Mouse (Mus musculus) cerebellum, adult 11-12 months (tissue): ENCODE data around the gene Hspa1l.
"Not testable (repeated sequence)": the region's sequence is repeated elsewhere in the genome, so short reads cannot be mapped to it uniquely, and the experiment has no call there.

ENCODE experiments used
- DNase-seq: peaks from one replicate; pipeline ENCODE4 v3.0.0; 2022

Gene Hspa1l

GRCm38 (mm10) chr17:34951636-34952377, 20.7 kb upstream of the Hspa1l start:
- peak; percentile 74 for DNase-seq

GRCm38 (mm10) chr17:34952378-34953040, 20.0 kb upstream of the Hspa1l start:
- peak; percentile 55 for DNase-seq

GRCm38 (mm10) chr17:34953258-34953657, 19.2 kb upstream of the Hspa1l start:
- DNase-seq: no peak

DNA sequence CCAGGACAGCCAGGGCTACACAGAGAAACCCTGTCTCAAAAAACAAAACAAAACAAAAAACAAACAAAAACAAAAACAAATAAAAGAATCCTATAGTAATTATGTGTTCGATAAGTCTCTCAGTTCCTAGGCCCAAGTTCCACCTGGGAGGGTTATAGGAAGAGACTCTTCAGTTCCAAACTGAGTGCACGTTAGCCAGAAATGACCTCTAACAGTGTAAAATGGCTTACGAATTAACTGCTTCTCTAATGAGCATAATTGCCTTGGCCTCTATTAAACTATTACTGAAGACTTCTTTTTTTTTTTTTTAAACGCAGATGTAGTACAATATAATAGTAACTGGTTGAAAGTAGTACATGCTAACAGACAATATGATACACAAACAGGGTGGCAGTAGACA, 18.6 kb upstream of the Hspa1l start:
- DNase-seq: no peak

DNA sequence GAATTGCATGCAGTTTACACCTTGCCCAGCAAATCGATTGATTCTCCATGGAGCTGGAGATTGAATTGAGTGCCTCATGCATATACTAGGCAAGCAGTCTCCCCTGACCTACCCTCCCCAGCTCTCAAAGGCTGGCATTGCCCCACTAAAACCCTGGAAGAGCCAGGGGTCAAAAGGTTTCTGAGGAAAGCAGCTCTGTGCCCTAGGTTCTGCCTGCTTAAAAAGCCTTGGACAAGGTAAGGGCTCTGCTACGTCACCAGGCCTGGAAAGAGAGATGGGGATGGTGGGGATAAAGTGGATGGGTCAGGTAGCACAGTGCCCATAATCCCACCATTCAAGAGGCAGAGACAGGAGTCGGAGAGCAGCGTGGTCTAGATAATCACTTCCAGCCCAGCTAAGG, 17.7 kb upstream of the Hspa1l start:
- no peak for DNase-seq

GRCm38 (mm10) chr17:34955884-34956283, 16.6 kb upstream of the Hspa1l start:
- DNase-seq: no peak

DNA sequence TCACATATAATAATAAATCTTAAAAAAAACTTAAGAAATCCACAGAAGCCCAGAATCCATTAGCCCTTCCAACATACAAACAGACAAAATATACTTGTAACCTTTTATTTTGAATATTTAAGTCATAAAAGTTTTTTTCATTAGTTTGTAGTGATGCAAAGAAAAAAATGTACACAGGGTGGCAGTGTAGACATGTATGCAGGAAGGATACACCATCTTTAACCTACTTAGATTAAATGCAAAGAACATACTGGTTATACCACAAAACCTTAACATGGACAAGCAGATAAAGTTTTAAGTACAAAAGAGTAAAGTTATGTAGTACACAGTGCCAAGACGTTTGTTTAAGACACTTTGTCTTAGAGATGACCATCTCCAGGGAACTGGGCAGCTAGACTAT, 16.2 kb upstream of the Hspa1l start:
- no peak for DNase-seq

GRCm38 (mm10) chr17:34957291-34957690, 15.2 kb upstream of the Hspa1l start:
- DNase-seq: not testable (repeated sequence)

DNA sequence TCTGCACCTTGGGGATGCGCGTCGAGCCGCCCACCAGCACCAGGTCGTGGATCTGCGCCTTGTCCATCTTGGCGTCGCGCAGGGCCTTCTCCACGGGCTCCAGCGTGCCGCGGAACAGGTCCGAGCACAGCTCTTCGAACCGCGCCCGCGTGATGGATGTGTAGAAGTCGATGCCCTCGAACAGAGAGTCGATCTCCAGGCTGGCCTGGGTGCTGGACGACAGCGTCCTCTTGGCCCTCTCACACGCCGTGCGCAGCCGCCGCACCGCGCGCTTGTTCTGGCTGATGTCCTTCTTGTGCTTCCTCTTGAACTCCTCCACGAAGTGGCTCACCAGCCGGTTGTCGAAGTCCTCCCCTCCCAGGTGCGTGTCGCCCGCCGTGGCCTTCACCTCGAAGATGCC, 14.5 kb upstream of the Hspa1l start:
- not testable (repeated sequence) for DNase-seq

DNA sequence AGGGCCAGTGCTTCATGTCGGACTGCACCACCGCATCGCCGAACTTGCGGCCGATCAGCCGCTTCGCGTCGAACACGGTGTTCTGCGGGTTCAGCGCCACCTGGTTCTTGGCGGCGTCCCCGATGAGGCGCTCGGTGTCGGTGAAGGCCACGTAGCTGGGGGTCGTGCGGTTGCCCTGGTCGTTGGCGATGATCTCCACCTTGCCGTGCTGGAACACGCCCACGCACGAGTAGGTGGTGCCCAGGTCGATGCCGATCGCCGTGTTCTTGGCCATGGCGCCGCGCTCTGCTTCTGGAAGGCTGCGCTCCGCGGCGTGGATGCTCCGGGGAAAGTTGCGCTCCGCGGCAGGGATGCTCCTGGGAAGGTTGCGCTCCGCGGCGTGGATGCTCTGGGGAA, 13.8 kb upstream of the Hspa1l start:
- DNase-seq: not testable (repeated sequence)

- DNase-seq: peak; percentile 79
Measured at GRCm38 (mm10) chr17:34959130-34959778, 13.2 kb upstream of the Hspa1l start, which contains the start of gene Hspa1b. TSS of gene Hspa1b (minus strand) at chr17:34959238.

DNA sequence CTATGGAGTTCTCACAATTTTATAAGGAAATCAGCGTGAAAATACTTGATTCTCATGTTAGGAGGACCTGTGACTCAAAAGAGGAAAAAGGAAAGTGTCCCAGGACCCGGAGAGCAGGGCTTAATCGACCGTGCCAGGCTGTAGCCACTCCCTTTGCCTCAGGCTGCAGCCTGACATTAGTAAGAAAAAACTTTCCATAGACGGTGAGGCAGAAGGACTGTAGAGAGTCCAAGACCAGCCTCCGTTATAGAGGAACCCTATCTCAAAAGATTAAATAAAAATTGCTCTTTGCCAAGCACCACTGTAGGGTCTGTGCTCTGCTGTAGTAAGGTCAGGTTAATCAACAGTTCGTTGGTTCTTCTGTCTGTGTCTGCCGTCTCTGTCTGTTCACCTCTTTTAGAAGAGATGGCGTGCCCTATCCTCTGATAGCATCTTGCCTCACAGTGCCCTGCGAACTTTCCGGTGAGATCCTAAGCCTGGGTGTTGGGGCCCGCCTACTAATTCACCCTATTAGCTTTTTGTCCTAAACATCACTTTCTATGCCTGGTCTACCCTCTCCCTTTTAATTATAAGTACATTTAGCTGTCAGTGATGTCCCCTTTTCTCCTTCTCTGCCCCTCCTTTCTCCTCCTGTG, 12.5 kb upstream of the Hspa1l start:
- no peak for DNase-seq

- no peak for DNase-seq
Measured at GRCm38 (mm10) chr17:34960702-34961493, 11.6 kb upstream of the Hspa1l start.

DNA sequence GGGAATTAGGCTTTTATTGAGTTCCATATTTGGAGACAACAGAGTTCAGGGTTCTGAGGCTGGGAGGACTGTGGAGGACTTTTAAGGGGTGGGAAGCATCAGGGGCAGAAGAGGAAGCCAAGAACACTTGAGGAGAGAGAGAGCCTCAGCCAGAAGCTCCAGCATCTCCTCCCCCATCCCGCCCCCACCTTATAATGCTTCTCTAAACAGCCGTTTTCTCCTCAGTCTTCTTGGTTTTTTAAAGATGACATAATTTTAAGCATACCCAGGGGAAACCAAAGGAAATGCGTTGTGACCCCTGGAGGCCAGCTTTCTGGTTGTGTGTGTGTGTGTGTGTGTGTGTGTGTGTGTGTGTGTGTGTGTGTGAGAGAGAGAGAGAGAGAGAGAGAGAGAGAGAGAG, 10.4 kb upstream of the Hspa1l start:
- DNase-seq: no peak

DNA sequence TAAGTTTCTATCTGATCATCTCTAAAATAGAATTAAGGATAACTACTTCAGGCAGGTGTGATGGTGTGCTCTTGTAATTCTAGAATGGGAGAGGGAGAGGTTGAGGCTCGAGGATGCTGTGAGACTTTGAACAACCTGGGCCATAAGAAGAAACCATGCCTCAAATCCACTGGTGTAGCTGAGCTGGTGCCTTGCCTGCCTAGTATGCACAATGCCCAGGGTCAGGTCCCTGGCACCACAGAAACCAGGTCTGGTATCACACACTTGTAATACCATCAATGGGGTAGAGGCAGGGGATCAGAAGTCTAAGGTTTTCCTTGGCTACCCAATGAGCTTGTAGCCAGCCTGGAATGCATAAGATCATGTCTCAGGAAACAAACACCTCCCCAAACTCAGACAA, 9.7 kb upstream of the Hspa1l start:
- DNase-seq: no peak

DNA sequence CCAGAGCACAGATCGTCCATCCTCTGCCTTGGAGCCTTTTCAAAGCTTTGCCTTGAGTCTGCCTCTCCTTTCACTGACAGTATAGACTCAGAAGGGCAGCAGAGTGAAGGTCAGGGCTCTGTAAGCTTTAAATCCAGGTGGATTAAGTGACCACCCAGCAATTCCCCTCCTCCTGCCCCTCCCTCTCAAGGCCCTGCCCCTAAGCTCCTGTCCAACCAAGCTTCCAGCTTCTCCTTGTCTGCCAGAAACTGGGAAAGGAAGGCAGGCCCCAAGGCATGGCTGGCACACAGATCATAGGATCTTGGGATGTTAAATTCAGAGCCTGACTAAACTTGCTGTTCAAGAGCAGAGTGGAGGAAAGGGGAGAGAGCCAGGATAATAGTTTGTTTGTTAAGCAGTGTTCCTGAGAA, 7.9 kb upstream of the Hspa1l start:
- DNase-seq: no peak

GRCm38 (mm10) chr17:34965627-34966026, 6.9 kb upstream of the Hspa1l start:
- no peak for DNase-seq

DNA sequence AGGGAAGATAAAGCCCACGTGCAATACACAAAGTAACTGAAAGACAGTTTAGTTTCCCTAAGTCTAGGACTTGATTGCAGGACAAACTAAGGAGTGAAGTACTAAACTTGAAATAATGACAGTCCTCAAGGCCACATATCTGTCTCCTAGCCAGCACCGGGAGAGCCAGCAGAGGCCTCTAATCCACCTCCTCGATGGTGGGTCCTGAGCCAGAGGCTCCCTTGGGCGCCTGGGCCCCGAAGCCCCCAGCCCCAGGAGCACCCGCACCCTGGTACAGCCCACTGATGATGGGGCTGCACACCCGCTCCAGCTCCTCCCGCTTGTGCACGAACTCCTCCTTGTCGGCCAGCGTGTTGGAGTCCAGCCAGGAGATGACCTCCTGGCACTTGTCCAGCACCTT, 2.7 kb upstream of the Hspa1l start, which contains the start of gene Gm20481:
Gene Gm20481 (plus strand): TSS at position 91 of the 400 bp plus-strand sequence.
- DNase-seq: not testable (repeated sequence)

GRCm38 (mm10) chr17:34970850-34971249, 1.7 kb upstream of the Hspa1l start:
- not testable (repeated sequence) for DNase-seq

- DNase-seq: not testable (repeated sequence)
Measured at GRCm38 (mm10) chr17:34971694-34972068, 822 bp upstream of the Hspa1l start.

DNA sequence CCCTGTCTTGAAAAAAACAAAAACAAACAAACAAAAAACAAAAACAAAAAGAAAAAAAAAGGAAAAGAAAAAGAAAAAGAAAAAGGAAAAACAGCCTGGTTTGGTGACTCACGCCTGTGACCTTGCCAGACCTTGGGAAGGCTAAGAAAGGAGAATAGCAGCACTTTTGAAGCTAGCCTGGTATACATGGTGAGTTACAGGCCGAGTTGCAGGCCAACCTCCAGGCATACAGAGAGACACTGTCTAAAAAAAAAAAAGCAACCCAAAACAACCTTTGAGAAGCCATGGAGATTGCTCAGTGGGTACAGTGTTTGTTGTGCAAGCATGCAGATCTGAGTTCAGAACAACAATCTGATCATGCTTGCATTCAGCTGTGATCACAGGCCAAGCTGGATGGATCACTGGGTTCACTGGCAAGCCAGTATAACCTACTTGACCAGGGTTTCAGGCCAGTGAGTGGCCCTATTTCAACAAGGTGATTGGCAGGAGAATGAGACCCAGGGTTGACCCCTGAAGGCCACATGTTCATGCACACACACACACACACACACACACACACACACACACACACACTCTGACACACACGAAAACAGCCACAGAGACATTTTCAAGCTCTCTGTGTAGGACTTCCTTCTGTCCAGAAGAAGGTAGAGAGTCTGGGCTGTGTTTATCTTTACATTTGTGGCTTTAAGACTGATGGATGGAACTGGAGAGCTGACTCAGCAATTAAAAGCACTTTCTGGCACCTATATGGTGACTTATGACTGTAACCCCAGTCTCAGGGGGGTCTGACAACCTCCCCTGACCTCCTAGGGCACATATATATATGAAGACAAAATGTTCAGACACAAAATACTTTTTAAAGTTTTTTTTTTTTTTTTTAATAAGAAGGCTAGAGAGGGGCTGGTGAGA, 3.3 kb downstream of the Hspa1l start:
- DNase-seq: no peak
